Mouse (Mus musculus): ENCODE data around the gene Lhfp. TPM values are rescaled to one million over a fixed set of nuclear protein-coding genes. Genes with fewer than 3 reads are reported as not detected.
A peak's percentile ranks its signal among the peaks of the same experiment; 100 is the strongest.
"Not testable (repeated sequence)": the region's sequence is repeated elsewhere in the genome, so short reads cannot be mapped to it uniquely, and the experiment has no call there.

Gene Lhfp
- polyA plus RNA-seq, 1 experiment: 225 TPM

DNA sequence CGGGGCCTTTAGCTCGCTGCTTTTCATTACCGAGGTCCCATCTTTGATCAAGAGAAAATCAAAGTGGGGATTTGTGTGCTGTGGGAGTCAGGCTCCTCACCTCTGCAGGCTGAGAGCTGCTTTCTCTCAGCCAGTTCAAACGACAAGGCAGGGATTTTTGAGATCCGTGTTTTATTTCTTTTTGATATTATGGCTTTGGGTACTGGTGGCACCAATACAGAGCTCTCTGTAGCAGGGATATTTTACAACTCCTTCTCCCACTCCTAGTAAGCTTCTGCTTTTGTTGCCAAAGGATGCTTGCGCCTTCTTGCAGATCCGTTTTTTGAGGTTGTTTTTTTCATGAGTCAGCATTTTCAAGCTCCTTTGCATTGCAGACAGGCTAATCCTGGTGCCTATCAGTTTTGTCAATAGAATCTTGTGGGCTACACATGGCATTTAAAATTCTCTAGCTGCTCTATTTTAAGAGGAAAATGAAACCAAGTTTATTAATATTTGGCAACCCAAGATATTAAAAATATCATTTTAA lies 172.5 kb downstream of the Lhfp start:
- TF ChIP-seq POLR2A (IDR thresholded peaks at IDR 0.05; ENCODE audit: low read depth, low read length) (no peak), CTCF (IDR thresholded peaks at IDR 0.05; ENCODE audit: borderline replicate concordance, insufficient read depth, low read length) (no peak)
- no peak overlapping the region for H3K4me3 ChIP-seq (ENCODE audit: insufficient read depth, low read length)
- peaks cover 11% of the 10 kb centered on the region for H3K4me1 ChIP-seq (ENCODE audit: control insufficient read depth, insufficient read depth, low read length)
- H3K27ac ChIP-seq (ENCODE audit: insufficient read depth, low read length): no peak overlapping the region

DNA sequence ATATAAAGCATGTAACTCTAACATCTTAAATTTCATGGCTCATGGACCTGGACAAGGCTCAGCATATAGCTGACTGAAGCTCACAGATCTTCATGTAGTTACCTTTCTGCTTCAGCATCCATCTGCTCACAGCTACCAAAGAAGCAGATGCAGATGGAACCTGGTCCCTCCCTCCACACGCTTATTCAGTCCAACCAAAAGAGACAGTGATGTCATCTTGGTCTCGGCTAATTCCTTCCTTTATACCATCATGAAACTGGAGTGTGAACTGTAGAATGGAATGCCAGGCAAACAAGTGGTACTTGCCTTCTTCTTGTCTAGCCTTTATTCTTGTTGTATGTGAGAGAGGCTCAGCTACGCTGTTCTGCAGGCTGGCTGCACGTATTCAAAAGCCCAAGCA lies 173.1 kb downstream of the Lhfp start:
- Histone ChIP-seq H3K4me3 (ENCODE audit: insufficient read depth, low read length) (no peak overlapping the region), H3K27ac (ENCODE audit: insufficient read depth, low read length) (no peak overlapping the region), H3K4me1 (ENCODE audit: control insufficient read depth, insufficient read depth, low read length) (peaks cover 11% of the 10 kb centered on the region)
- no peak for TF ChIP-seq POLR2A (IDR thresholded peaks at IDR 0.05; ENCODE audit: low read depth, low read length)
- TF ChIP-seq CTCF (IDR thresholded peaks at IDR 0.05; ENCODE audit: borderline replicate concordance, insufficient read depth, low read length): no peak

DNA sequence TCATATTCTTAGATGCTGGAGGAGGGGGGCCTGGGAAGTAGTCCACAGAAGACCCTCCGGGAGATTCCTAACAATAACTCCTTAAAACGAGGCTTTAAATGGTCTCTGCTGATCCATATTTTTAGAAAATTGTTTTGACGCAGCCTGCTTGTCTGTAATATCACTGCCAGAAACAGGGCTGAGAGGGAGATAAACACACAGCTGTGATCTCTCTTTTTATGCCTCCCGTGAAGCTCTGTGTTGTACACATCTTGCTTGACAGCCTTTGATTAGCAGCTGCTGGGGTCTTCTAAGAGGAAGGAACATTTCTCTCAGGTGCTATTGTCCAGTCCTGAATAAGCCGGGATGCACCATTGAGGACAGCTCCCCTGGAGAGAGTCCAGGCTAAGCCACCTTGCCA lies 176.4 kb downstream of the Lhfp start:
- TF ChIP-seq POLR2A (IDR thresholded peaks at IDR 0.05; ENCODE audit: low read depth, low read length) (no peak), CTCF (IDR thresholded peaks at IDR 0.05; ENCODE audit: borderline replicate concordance, insufficient read depth, low read length) (no peak)
- no peak overlapping the region for H3K27ac ChIP-seq (ENCODE audit: insufficient read depth, low read length)
- no peak overlapping the region for H3K4me3 ChIP-seq (ENCODE audit: insufficient read depth, low read length)
- no peaks in the 10 kb centered on the region; the same call in 1 of the 2 replicates for H3K4me1 ChIP-seq (ENCODE audit: control insufficient read depth, insufficient read depth, low read length)

DNA sequence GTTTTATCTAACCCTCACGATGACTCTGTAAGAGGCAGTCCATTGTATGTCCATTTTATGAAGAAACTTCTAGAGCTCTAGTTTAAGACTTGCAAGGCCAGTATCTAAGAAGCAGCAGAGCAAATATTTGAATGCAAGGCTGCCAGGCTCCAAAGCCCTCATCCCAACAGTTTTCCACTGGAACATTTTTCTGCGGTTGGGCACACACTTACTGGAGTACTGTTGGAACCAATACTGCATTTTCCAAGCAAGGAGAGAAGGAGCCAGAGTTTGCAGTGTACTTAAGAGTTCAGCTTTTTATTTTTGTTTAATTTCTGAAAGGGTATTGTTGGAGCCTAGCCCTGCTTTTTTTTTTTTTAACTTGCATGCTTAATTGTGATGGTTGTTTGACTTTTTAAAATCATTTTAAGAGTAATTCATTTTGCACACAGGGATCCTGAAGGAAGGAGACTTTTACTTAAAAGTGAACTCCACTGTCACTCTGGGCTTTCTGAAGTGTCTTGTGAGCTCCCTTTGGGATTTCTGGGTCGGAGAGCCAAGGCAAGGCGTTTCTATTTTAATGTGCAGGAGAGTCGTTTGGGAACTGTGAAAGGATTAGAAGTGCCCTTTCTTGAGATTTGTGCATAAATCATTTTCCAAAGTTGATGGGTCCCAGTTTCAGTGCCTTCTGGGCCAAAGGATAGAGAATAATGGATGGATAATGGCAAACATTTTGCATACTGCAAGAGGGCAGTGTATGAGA lies 180.4 kb downstream of the Lhfp start:
- TF ChIP-seq CTCF (IDR thresholded peaks at IDR 0.05; ENCODE audit: borderline replicate concordance, insufficient read depth, low read length) (no peak), POLR2A (IDR thresholded peaks at IDR 0.05; ENCODE audit: low read depth, low read length) (no peak)
- Histone ChIP-seq H3K4me3 (ENCODE audit: insufficient read depth, low read length) (no peak overlapping the region), H3K4me1 (ENCODE audit: control insufficient read depth, insufficient read depth, low read length) (0 out of 2 replicates have a peak, but pooled peaks cover 2% of the 10 kb centered on the region), H3K27ac (ENCODE audit: insufficient read depth, low read length) (no peak overlapping the region)

DNA sequence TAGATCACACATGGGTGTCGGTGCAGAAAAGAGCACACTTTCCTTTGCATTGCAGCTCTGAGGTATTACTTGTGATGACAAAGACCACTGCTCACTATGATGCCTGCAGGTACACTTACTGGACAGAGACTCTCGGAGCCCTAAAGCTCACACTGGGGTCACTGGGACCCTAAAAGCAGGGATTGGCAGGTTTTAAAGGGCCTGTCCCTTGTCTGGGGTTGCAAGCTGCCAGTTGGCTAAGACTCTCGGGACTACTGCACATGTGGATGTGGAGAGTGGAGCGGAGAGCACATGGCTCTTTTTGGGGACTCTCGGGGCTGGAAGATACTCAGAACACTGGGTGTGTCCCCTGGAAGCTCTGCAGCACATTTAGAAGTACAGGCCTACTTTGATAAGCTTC lies 182.8 kb downstream of the Lhfp start:
- TF ChIP-seq CTCF (IDR thresholded peaks at IDR 0.05; ENCODE audit: borderline replicate concordance, insufficient read depth, low read length) (no peak), POLR2A (IDR thresholded peaks at IDR 0.05; ENCODE audit: low read depth, low read length) (no peak)
- no peak overlapping the region for H3K27ac ChIP-seq (ENCODE audit: insufficient read depth, low read length)
- H3K4me1 ChIP-seq (ENCODE audit: control insufficient read depth, insufficient read depth, low read length): peaks cover 10% of the 10 kb centered on the region
- no peak overlapping the region for H3K4me3 ChIP-seq (ENCODE audit: insufficient read depth, low read length)

DNA sequence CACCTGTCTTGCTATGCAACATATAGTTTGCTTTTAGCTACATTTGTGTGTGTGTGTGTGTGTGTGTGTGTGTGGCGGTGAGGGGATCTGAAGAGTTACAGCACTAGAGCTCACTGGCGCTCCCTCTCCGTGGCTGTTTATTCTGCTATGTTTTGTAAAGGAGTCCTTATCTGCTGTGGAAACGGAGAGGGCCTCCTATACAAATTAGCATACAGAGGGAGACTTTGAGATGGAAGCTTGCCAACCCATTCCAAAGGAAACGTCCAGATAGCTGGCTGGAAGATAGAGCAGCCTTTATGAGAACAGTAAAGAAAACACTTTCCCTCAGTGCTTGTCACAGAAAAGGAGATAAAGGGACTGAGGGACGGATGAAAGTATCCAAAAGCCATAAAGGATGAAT lies 184.4 kb downstream of the Lhfp start:
- H3K27ac ChIP-seq (ENCODE audit: insufficient read depth, low read length): no peak overlapping the region; the same call in 1 of the 2 replicates
- H3K4me1 ChIP-seq (ENCODE audit: control insufficient read depth, insufficient read depth, low read length): peaks cover 13% of the 10 kb centered on the region
- H3K4me3 ChIP-seq (ENCODE audit: insufficient read depth, low read length): no peak overlapping the region
- no peak for TF ChIP-seq CTCF (IDR thresholded peaks at IDR 0.05; ENCODE audit: borderline replicate concordance, insufficient read depth, low read length)

DNA sequence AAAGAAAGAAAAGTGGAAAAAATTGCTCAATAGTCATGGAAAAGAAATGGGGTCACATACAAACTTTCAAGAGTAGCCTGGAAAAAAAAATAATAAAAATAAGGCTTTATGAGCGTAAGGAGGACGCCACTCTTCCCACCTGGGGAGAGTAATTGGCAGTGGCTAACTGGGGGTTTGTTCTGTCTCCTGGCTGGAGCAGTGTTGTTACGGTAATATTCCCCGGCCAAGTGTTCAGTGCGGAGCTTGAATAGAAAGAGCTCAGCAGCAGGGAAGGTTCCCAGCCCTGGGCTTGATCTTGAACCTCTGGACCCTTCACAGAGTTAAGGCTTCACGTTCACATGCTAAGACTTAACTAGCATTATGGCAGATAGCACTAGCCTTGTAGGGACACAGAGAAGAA lies 184.9 kb downstream of the Lhfp start:
- no peak for TF ChIP-seq CTCF (IDR thresholded peaks at IDR 0.05; ENCODE audit: borderline replicate concordance, insufficient read depth, low read length)
- TF ChIP-seq POLR2A (IDR thresholded peaks at IDR 0.05; ENCODE audit: low read depth, low read length): no peak
- no peak overlapping the region for H3K27ac ChIP-seq (ENCODE audit: insufficient read depth, low read length)
- H3K4me3 ChIP-seq (ENCODE audit: insufficient read depth, low read length): no peak overlapping the region
- H3K4me1 ChIP-seq (ENCODE audit: control insufficient read depth, insufficient read depth, low read length): peaks cover 14% of the 10 kb centered on the region

DNA sequence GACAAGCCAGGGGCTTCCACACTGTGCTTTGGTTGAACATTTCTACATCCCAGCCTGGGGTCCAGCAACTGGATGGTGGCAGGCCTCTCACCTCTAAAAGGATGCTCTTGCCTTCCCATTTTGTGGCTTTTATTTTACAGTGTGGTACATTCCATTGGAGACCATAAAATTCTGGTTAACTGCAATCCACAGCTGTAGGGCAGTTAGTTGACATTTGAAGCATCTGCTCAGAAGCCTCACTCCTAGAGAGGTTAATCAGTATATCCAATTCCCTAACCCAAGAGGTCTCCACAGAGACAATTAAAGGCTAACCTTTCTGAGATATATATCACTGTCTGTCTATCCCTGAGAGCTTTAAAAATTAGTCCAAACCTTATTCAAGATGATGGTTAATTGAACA lies 186.5 kb downstream of the Lhfp start:
- Histone ChIP-seq H3K27ac (ENCODE audit: insufficient read depth, low read length) (no peak overlapping the region), H3K4me3 (ENCODE audit: insufficient read depth, low read length) (no peak overlapping the region), H3K4me1 (ENCODE audit: control insufficient read depth, insufficient read depth, low read length) (peaks cover 16% of the 10 kb centered on the region)
- TF ChIP-seq CTCF (IDR thresholded peaks at IDR 0.05; ENCODE audit: borderline replicate concordance, insufficient read depth, low read length): no peak
- no peak for TF ChIP-seq POLR2A (IDR thresholded peaks at IDR 0.05; ENCODE audit: low read depth, low read length)

DNA sequence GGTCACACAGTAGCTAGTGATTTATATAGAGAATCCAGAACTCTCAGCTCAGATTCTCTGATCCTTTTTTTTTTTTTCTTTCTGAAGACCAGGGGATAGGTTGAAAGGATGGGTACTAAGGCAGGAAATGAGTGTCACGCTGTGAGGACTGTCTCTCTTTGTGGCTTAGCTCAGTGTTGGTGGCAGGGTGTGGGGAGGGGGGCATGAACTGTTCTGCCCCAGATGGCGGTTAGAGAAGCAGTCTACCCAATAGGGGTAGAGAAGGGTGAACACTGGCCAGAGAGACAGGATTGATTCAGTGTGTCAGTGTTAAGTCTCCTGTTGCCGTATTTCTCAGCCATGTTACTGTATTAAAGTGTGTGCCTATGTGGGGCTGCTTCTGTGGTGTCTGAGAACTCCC lies 189.2 kb downstream of the Lhfp start:
- TF ChIP-seq CTCF (IDR thresholded peaks at IDR 0.05; ENCODE audit: borderline replicate concordance, insufficient read depth, low read length) (no peak), POLR2A (IDR thresholded peaks at IDR 0.05; ENCODE audit: low read depth, low read length) (no peak)
- Histone ChIP-seq H3K4me1 (ENCODE audit: control insufficient read depth, insufficient read depth, low read length) (peaks cover 15% of the 10 kb centered on the region), H3K4me3 (ENCODE audit: insufficient read depth, low read length) (no peak overlapping the region), H3K27ac (ENCODE audit: insufficient read depth, low read length) (peak overlapping the region; percentile 38)

DNA sequence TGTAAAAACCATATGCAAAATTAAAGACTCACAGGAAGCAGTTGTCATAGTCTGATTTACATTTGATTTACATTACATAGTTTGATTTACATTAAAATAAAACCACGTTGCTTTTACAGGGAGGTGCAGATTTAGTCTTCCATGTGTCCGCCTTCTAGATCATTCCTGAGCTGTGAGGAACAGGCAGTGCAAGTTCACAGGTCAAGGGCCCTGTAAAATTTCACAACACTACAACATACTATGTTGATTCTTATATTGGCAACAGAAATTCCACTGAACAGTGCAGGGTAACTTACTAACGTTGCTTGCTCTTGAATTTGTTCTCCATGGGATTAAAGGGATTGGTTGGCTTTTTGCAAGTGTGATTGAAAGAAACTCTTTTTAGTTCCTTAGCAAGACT lies 189.8 kb downstream of the Lhfp start:
- H3K4me3 ChIP-seq (ENCODE audit: insufficient read depth, low read length): no peak overlapping the region
- peak overlapping the region; percentile 49 for H3K27ac ChIP-seq (ENCODE audit: insufficient read depth, low read length)
- no peak for TF ChIP-seq POLR2A (IDR thresholded peaks at IDR 0.05; ENCODE audit: low read depth, low read length)
- TF ChIP-seq CTCF (IDR thresholded peaks at IDR 0.05; ENCODE audit: borderline replicate concordance, insufficient read depth, low read length): no peak
- peaks cover 13% of the 10 kb centered on the region for H3K4me1 ChIP-seq (ENCODE audit: control insufficient read depth, insufficient read depth, low read length)

DNA sequence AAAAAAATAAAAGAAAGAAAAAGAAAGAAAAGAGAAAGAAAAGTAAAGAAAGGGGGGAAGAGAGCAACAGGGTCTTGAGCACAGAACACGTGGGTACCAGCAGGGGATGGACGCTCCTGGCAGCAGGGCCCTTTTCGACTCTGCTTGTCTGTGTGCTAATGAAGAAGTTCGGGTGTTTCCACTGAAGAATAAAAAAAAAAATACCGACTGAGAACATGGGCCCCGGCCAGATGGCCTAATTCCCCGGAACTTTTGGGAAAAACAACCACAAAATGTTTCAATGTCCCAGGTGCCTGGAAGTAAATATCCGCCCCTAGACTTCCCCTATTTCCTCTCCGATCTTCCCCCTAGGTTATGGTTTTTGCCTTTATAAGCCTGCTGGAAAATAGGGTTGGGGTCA lies 191.1 kb downstream of the Lhfp start:
- H3K27ac ChIP-seq (ENCODE audit: insufficient read depth, low read length); H3K4me3 ChIP-seq (ENCODE audit: insufficient read depth, low read length): not testable (repeated sequence)
- peaks cover 12% of the 10 kb centered on the region for H3K4me1 ChIP-seq (ENCODE audit: control insufficient read depth, insufficient read depth, low read length)
